Mouse (Mus musculus) forelimb bud, embryonic 11.5 days (tissue): ENCODE results near the gene Rasa2.
"Not testable (repeated sequence)": the region's sequence is repeated elsewhere in the genome, so short reads cannot be mapped to it uniquely, and the experiment has no call there.

ENCODE experiments used
- DNase-seq: peaks from one replicate; pipeline ENCODE4 v3.0.0-alpha.2; 2012; ENCODE audit warnings: low read depth, low spot score

Gene Rasa2

DNA sequence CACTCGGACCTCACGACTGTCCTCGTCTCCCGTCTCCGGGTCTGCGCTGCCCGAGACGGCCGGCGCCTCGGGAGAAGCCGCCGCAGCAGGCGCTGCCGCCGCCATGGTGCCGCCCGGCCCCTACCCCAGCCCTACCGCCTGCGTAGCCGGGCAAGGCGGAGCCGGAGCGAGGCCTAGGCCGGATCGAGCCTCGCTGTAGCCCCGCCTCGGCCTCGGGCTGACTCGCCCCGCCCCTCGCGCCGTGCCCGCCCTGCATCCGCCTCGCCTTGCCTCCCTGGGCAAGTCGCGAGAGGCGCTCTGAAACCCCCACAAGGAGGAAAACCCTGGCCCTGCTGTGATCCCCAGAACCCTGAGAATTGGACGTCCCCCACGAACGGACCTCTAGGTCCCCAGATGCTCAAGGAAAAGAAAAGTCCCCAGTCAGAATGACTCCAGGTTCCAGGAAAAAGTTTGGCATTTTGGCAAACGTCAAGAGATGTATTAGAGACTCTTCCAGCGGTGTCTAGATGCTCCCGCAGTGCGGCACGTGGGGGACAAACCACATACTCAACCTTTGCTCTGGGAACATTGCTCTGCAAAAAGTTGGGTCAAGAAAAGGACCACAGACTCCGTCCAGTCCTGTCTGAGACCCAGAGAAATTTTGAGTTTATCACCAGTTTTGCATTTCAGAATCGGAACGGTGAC is at the start of gene Rasa2:
Gene Rasa2, minus strand, starts transcription at position 229 of the 684 bp plus-strand sequence.
- peak; percentile 88 for DNase-seq

DNA sequence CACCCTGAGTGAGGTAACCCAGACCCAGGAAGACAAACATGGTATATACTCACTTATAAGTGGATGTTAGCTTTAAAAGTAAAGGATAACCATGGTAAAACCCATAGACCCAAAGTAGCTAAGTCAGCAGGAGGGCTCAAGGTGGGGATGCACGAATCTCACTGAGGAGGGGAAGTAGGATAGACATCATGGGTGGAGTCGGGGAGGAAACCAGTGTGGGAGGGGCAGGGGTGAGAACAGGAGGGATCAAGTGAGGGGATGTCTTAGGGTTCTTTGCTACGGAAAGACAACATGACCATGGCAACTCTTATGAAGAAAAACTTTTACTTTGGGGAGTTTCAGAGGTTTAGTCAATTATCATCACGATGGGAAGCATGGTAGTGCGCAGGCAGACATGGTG is 47.2 kb upstream of the Rasa2 start:
- DNase-seq = no peak

DNA sequence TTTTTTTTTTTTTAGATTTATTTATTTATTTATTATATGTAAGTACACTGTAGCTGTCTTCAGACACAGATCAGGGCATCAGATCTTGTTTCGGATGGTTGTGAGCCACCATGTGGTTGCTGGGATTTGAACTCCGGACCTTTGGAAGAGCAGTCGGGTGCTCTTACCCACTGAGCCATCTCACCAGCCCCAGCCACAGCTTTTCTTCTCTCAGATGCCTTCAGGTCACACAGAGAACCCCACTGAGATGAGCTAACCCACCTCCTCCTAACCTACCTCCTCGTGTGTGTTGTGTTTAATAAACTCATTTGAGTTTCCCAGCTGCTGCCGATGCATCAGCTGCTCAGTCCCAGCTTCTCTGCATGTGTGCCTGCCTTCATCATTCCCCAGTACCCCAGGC is 46.3 kb upstream of the Rasa2 start:
- not testable (repeated sequence) for DNase-seq

DNA sequence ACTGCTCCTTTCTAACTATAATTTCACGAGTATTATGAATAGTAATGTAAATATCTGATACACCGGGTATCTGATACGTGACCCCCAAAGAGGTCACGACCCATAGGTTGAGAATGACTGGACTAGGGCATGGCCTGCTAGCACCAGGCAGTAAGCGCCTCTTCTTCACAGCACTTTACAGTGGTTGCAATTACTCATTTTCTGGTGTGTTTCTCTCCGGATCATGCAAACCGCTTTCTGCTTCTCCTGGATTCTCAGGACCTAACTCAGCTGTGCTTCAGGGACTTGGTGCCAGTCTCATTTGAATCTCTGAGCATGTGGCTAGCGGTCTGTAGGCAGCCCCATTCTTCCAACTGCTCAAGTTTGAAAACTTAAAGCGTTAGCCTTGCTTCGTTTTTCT is 45.3 kb upstream of the Rasa2 start:
- DNase-seq = no peak

DNA sequence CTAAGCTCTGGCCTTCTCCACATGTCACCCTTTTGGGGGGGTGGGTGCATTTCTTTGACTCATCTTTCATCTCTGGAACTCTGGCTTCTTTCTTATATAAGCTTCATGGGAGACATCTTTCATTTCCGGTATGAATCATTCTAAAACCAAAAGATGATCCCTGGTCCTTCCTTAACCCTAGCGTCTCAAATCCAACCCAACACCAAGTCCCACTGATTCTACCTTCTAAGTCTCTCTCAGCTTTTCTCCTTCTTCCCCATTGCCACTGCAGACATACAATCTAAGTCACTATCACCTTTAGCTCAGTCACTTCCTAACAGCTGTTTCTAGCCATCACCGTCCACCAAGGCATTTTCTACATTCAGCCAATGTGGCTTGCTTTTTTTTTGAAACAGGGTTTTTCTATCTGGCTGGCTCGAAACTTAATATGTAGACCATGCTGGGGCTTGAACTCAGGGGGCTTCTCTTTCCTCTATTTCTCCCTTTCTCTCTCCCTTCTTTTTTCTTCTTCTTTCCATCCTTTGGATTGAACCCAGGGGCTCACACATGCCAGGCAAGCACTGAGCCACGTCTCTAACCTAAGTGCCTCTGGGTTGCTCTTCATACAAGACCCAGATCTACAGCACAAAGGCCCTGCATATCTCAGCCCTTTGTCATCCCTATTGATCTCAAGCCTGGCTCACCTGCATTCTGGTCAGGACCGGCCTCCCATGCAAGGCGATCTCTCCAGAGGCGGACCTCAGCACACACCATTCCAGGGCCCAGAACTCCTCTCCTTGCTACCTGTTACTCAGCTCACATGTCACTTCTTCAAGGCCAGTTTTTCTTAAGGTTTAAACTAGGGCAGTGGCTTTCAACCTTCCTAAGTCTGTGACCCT is 44.6 kb upstream of the Rasa2 start:
- DNase-seq = no peak

DNA sequence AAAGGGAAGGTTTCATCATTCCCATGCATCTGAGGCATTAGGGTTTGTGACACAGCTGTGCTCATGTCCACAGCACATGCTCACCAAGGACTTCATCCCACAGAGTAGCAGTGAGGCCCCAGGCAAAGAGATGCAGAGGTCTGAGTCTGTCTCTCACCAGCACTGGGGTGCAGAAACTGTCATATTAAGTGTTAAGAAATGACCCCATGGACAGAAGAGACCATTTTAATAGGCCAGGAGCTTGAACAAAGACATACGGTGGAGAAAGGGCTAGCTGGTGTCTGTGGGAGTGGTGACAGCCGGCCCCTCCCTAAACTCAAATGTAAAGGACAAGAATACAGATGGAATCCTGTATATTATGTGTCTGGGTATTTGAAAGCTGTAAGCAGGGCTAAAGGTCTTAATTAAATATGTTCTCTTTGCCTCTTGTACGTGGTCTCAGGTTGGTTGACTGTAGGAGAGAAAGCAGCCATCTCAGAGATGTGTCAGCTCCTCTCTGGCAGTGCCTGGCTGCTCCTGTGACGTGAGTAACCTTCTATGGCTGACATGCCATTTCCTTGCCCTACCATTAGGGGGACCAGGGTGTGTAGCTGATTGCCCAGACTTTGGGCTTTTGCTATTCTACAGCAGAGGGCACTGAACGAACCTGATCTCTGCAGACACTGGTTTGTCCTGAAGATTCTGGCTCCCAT is 43.8 kb upstream of the Rasa2 start:
- peak; percentile 51 for DNase-seq

DNA sequence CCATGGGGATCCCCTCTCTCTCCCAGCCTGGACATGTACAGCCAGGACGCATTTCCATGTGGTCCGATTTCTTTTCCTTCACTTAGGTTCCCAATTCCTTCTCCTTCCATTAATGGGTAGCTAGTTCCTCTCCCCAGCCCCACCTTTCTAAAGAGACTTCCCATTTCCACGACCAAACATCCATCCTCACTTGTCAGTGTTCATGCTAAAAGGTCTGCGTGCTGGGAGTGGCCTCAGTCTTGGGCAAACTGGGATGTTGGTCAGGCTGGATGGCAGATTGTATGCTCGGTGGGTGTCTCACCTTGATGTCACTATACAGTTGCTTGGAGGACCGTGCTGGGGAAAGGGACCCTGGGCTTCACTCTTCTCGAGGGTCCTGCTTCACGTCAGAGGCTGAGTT is 42.9 kb upstream of the Rasa2 start:
- no peak for DNase-seq

DNA sequence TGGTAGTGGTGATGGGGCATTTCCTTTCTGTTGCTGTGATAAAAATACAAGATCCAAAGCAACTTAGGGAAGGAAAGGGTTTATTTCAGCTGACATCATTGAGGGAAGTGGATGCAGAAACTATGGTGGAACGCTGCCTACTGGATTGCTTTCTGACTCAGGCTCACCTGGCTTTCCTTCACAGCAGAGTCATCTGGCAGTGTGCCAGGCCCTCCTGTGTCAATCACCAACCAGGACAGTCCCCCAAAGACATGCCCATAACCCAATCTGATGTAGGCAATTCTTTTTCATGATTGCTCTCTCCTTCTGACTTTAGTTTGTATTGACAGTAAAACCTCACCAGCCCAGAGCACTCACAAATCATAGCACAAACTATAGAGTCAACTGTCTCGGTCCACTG is 41.0 kb upstream of the Rasa2 start:
- no peak for DNase-seq

DNA sequence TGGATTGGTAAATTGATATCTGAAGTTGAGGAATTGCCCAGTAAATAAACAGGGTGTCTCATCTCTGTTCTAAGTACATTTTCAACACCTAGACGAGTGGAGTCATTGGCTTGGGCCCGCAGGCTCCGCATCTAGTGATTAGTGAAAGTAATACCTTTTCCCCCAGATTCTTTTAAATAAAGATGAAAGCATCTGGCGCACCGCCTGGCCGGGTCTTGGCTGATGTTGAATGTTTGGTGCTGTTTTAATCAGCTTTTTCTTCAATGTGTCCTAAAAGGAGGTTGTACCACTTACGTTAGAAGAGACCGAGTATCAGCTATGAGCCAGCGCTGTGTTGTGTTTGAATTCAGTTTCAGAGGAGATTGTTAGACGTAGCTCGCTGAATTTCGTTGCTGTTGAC is 39.8 kb upstream of the Rasa2 start:
- DNase-seq = no peak

DNA sequence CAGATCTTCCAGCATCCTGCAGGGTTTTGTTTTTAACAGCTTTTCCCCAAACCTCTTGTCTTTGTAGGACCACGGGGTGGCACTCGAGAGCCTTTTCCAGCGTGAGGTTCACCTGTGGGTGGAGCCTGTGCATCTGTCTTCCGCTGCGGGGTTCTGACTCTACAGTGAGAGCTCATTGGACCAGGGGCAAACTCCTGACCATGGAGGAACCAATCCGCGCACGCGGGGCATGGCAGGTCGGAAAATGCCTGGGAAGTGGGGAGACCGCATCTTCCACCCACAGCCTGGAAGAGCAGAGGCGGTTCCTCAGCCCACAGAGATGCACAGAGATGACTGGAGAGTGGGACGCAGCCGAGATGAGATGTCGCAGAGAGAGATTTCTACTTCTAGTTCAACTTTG is 38.5 kb upstream of the Rasa2 start:
- DNase-seq = peak; percentile 96

DNA sequence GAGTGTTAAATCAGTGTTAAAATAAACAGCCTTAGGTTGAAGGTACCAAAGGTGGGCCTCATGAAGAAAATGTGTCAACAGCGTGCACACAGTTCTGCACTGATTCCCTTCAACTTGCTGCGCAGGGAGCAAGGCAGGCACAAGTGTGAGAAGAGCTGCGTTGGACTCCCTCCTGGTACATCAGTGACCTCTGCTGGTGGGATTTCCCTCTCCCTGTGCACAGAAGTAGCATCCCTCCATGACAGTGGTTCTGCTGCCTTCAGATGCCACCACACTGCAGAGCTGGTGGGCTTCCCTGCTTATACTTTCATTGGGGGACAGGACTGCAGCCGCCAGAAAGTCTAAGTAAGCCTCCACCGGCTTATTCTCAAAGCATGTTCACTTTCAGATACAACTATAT is 37.2 kb upstream of the Rasa2 start:
- peak; percentile 57 for DNase-seq

DNA sequence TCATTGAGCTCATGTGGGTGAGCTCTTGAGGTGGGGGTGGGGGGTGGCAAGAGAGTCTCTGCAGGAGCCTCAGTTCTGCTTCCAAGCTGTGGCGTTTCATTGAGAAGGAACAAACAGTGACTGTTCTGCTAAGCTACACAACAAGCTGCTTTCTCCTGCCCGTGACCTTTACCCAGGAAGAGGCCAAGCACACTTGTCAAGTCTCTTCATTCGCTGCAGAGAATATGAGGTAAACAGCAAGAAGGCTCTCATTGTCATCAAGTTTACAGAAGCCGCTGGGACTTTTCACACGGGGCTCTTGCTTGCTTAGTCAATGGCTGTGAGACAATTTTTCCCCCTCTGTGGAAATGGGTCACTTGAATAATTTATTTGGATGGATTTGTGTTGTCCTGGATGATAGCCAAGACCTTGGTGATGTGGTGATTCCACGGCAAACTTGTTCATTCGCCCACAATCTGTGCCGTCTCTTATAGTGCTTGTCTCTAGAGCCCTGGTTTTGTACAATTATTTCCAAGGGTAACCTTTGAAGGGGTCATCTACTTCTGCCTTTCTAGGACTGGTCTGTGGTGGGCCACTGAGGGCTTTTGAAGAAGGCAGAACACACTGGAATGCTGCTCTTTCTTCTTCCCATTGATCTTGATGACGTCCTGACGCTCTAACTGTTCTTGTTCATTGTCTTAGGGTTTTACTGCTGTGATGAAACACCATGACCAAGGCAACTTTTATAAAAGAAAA is 29.3 kb upstream of the Rasa2 start:
- no peak for DNase-seq

DNA sequence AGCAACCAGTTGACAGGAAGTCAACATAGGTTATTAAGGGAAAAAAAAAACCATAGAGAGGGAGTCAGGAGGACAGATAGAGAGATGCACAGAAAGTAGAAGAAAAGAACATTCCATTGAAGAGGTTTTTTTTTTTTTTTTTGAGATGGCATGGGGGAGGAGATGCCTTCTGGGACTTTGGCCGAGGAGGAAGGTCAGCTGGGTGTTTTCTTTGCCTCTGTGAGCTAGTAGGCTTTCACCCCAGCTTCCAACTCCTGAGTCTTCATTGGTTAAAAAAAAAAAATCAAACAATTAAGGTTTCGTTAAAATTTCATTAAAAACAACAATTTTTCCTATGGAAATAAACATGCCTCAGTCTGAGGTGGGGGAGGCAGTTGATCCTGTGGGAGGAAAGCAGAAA is 28.4 kb upstream of the Rasa2 start:
- no peak for DNase-seq

DNA sequence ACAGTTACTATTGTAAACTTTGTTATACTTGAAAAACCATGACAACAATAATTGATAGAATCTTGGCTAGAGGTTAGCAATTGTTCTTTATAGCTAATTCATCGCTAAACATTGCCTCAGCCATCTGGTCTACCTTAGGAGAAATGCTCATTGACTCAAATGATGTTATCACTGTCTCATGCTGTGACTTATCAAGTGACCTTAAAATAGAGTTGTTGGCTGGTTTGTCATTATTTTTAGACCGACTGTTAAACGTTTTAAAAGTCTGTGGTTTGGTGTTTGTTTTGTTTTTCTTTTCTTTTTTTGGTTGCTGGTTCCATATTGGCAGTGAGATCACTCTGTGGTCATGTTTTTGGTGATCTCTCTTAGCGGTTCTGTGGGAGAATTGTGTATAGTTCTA is 22.1 kb upstream of the Rasa2 start:
- DNase-seq = no peak

DNA sequence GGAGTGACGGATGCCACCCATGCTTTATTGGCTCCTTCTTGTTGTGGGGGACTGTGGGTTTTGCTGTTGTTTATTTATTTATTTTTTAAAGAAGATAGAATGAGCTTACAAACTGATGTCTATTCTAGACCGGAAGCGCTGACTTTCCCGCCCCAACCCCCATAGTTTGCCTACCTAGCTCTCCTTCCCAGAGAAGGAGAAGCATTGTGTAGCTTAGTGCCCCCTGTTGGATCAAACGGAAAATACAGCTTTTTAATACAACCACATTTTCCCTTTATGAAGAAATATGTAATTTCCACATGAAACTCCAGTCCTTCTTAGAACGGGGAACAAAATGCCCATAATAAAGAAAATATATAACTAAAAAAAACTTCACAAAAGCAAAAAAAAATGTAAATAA is 21.3 kb upstream of the Rasa2 start:
- DNase-seq = peak; percentile 18

DNA sequence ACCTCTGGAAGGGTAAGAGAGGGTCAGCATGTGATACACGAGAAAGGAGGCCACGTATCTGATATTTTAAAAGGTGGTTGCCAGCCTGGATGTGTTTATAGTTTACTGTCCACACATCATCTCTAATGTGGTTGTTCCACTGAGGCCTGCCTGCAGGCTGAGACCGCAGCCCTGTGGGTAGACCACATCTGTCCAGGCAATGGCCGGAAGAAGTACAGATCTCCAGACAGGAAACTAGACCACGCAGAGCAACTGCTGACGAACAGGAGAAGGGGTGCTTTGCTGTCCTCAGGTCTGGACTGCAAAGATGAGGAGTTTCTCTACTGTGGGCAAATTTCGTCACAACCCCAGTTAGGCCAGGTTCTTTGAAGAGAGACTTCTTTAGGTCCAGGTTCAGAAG is 19.4 kb upstream of the Rasa2 start:
- DNase-seq = no peak

DNA sequence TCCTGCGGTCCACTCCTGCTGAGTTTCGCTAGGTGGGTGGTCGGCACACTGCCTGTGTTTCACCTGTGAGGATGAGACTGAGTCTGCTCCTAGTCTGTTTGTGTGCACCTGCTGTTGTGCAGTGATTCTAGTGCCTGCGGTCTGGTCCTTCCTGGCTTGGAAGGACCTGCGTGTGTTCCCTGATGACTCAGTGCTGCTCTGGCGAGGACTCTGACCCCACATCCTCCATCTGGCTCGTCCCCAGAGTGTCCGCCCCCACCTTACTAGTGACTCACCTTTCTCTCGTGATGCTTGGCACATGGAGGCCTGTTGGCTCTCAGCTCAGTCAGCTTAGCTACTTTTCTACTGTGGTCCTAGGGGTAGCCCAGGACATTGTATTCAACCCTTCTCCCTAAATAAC is 18.5 kb upstream of the Rasa2 start:
- DNase-seq = no peak

DNA sequence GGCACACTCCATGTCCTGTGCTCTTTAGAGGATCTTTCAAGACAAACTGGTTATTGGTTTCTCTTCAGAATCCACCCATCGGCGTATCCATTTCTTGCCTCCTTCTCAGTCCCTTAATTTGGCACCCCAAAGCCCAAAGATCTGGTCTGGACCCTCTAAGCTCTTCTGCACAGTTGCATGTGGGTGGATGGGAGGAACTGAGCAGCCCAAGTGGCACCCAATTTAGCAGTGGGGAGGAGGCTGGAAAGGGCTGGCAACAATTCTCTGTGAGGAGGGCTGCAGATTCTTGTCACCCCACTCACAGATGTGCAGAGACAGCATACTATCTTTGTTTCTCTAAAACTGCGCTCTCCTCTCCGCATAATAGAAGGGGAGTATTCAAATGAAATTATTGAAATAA is 17.9 kb upstream of the Rasa2 start:
- no peak for DNase-seq

DNA sequence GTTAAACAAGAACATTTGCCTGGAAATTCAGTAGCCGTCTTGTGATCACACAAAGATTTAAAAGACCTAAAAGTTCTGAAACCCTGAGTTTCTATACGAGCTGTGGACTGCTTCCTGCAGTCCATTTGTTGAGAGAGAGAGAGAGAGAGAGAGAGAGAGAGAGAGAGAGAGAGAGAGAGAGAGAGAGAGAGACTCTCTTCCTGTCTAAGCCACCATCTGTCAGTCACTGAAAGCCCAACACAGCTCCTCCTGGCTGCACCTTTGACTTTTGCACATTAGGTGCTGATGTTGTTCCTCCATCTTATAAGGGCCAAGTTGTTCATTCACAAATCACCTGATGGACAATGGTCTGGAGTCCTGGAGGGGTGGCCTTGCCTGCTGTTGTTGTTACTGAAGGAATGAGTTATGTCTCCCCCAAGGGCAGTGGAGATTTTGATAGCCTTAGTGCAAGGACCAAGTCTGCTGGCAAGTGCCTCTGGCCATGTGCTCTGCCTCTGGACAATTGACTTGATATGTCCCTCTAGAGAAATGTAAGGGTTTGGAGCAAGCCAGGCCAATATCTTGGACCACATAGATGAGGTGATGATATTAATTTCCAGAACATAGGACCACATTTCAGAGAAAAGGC is 15.4 kb upstream of the Rasa2 start:
- DNase-seq = no peak

DNA sequence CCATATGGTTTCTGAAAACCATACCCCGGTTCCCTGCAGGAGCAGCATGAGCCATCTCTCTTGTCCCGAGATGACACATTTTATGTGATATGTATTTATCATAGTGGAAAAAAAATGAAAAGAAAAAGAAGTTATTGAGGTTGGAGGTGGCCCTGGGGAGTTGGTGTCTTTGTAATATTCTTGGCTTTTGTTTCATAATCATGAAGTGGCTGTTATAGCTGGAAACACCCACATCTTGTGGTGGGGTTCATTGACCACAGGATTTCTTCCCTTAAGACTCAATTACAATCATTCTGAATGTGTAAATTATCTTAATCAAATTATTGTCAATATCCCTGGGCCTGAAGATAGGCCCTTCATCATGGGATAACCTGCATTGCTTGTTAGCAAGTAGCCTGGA is 13.4 kb upstream of the Rasa2 start:
- DNase-seq = no peak

DNA sequence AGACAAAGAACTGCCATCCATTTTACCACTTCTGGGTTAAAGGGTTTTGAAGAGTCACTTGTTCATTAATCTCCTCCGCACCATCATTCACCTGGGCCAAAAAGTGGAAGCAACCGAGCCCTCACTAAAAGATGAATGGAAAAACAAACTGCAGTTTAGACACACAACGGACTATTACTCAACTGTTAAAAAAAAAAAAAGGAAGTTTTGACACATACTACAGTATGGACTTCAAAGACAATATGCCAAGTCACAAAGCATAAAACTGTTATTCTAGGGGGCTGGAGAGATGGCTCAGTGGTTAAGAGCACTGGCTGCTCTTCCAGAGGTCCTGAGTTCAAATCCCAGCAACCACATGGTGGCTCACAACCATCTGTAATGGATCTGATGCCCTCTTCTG is 12.6 kb upstream of the Rasa2 start:
- not testable (repeated sequence) for DNase-seq
